Mouse (Mus musculus) liver, postnatal 0 days (tissue): ENCODE data around the gene Smbd1. TPM values are rescaled to one million over a fixed set of nuclear protein-coding genes. Genes with fewer than 3 reads are reported as not detected.

ENCODE experiments used
- ATAC-seq: fragments of 200-750 bp; cut with Nextera tagmentation; 2 replicates; pipeline ENCODE4 v1.8.0; 2017; ENCODE audit warnings: mild to moderate bottlenecking, moderate library complexity
- DNase-seq: peaks from one replicate; pipeline ENCODE4 v3.0.0-alpha.2; 2016
- H3K27ac ChIP-seq: fragments of 300-500 bp; sonication (generic); 2 replicates; pipeline ENCODE4 v1.5.1; 2014; ENCODE audit warnings: antibody characterized with exemption, moderate library complexity, mild to moderate bottlenecking, low read depth
- H3K27me3 ChIP-seq: fragments of 300-500 bp; sonication (generic); 2 replicates; pipeline ENCODE4 v1.6.1; 2014; ENCODE audit warnings: low read length, control low read depth, mixed read lengths; ENCODE audit not compliant: insufficient read depth
- H3K36me3 ChIP-seq: fragments of 300-500 bp; sonication (generic); replicated peaks from 2 replicates; pipeline ENCODE4 v1.6.1; 2014; ENCODE audit warnings: mild to moderate bottlenecking, control low read depth, low read length, moderate library complexity, mixed read lengths; ENCODE audit not compliant: insufficient read depth
- H3K4me1 ChIP-seq: fragments of 300-500 bp; sonication (generic); 2 replicates; pipeline ENCODE4 v1.6.1; 2014; ENCODE audit warnings: antibody characterized with exemption, mild to moderate bottlenecking, control low read depth; ENCODE audit not compliant: insufficient read depth
- H3K4me2 ChIP-seq: fragments of 300-500 bp; sonication (generic); 2 replicates; pipeline ENCODE4 v1.6.1; 2014; ENCODE audit warnings: low read depth, mild to moderate bottlenecking, low read length, moderate library complexity, mixed read lengths
- H3K4me3 ChIP-seq: fragments of 300-500 bp; sonication (generic); 2 replicates; pipeline ENCODE4 v1.5.1; 2014; ENCODE audit warnings: low read depth, low read length
- H3K9ac ChIP-seq: fragments of 300-500 bp; sonication (generic); replicated peaks from 2 replicates; pipeline ENCODE4 v1.6.1; 2014; ENCODE audit warnings: mild to moderate bottlenecking, moderate library complexity
- H3K9me3 ChIP-seq: fragments of 300-500 bp; sonication (generic); 2 replicates; pipeline ENCODE4 v1.6.1; 2016; ENCODE audit warnings: mild to moderate bottlenecking, control low read depth, low read length, mixed read lengths
- CTCF ChIP-seq: sonication (generic); IDR thresholded peaks from 2 replicates; pipeline ENCODE4 v1.5.1; 2016; ENCODE audit warnings: antibody characterized with exemption, low read depth
- EP300 ChIP-seq: IDR thresholded peaks from 2 replicates; pipeline ENCODE4 v1.6.1; 2016; ENCODE audit warnings: antibody characterized with exemption, low read depth, mild to moderate bottlenecking
- WGBS: fragments of 180-500 bp; shearing (Covaris S2); extraction: QIAGEN DNeasy Blood & Tissue Kit; methylation state at CpG from one replicate; pipeline ENCODE4 v1.1.7; 2014; ENCODE audit not compliant: insufficient replicate concordance; 5-methylcytosine and 5-hydroxymethylcytosine counted together
- polyA plus RNA-seq: library from polyadenylated mRNA; unstranded; fragments of >200 nt; fragmentation: Nextera tagmentation; extraction: Ambion mirVana; gene quantifications from 2 replicates; pipeline ENCODE4 v1.2.1, GENCODE M21; 2015

Gene Smbd1
- polyA plus RNA-seq, 1 experiment from 2014 or later = not detected

GRCm38 (mm10) chr16:32849042-32849830 is 39.0 kb upstream of the Smbd1 start:
- H3K9me3 ChIP-seq = no peaks in the 10 kb centered on the region
- peaks cover 26% of the 10 kb centered on the region for H3K36me3 ChIP-seq
- H3K27me3 ChIP-seq = no peaks in the 10 kb centered on the region
- H3K4me3 ChIP-seq = no peak overlapping the region
- no peak overlapping the region for H3K4me2 ChIP-seq
- H3K4me1 ChIP-seq = no peaks in the 10 kb centered on the region
- 83% methylated on average over 11 of the region's 11 CpGs for WGBS
- DNase-seq = no peak
- no peak for ATAC-seq
- H3K27ac ChIP-seq = no peak overlapping the region
- no peak overlapping the region for H3K9ac ChIP-seq
- TF ChIP-seq CTCF (no peak), EP300 (no peak)

- Histone ChIP-seq H3K4me1 (no peaks in the 10 kb centered on the region), H3K36me3 (peaks cover 38% of the 10 kb centered on the region), H3K27me3 (no peaks in the 10 kb centered on the region), H3K9ac (no peak overlapping the region), H3K4me3 (no peak overlapping the region), H3K27ac (no peak overlapping the region), H3K9me3 (no peaks in the 10 kb centered on the region), H3K4me2 (no peak overlapping the region)
- no peak for ATAC-seq
- TF ChIP-seq CTCF = no peak
- WGBS = 89% methylated on average over 11 of the region's 11 CpGs
- no peak for DNase-seq
These were observed 36.8 kb upstream of the Smbd1 start for GRCm38 (mm10) chr16:32847103-32847502.

GRCm38 (mm10) chr16:32831501-32831900 is 21.2 kb upstream of the Smbd1 start:
- 80% methylated on average over 4 of the region's 4 CpGs for WGBS
- Histone ChIP-seq H3K36me3 (peaks cover 21% of the 10 kb centered on the region), H3K9ac (no peak overlapping the region), H3K9me3 (no peaks in the 10 kb centered on the region), H3K4me2 (no peak overlapping the region), H3K4me3 (no peak overlapping the region), H3K27me3 (no peaks in the 10 kb centered on the region), H3K27ac (no peak overlapping the region), H3K4me1 (no peaks in the 10 kb centered on the region)
- ATAC-seq = no peak
- TF ChIP-seq EP300 (no peak), CTCF (no peak)
- DNase-seq = no peak

- no peak overlapping the region for H3K9ac ChIP-seq
- no peak overlapping the region for H3K27ac ChIP-seq
- peaks cover 32% of the 10 kb centered on the region for H3K36me3 ChIP-seq
- 79% methylated on average over 11 of the region's 11 CpGs for WGBS
- H3K9me3 ChIP-seq = no peaks in the 10 kb centered on the region
- no peak overlapping the region for H3K4me2 ChIP-seq
- no peaks in the 10 kb centered on the region for H3K27me3 ChIP-seq
- ATAC-seq = no peak
- DNase-seq = no peak
- no peak overlapping the region for H3K4me3 ChIP-seq
- H3K4me1 ChIP-seq = no peaks in the 10 kb centered on the region
- no peak for TF ChIP-seq CTCF
- no peak for TF ChIP-seq EP300
These were observed 18.8 kb upstream of the Smbd1 start for GRCm38 (mm10) chr16:32829104-32829503.

- TF ChIP-seq EP300 = no peak
- no peak for TF ChIP-seq CTCF
- DNase-seq (no peak), ATAC-seq (no peak)
- Histone ChIP-seq H3K36me3 (peaks cover 37% of the 10 kb centered on the region), H3K9me3 (no peaks in the 10 kb centered on the region), H3K27me3 (no peaks in the 10 kb centered on the region), H3K4me2 (no peak overlapping the region), H3K9ac (no peak overlapping the region), H3K4me1 (0 out of 2 replicates have a peak, but pooled peaks cover 3% of the 10 kb centered on the region), H3K27ac (no peak overlapping the region), H3K4me3 (no peak overlapping the region)
- WGBS = 87% methylated on average over 11 of the region's 11 CpGs
These were observed 16.2 kb upstream of the Smbd1 start for GRCm38 (mm10) chr16:32826521-32826920.

GRCm38 (mm10) chr16:32825380-32825779 is 15.1 kb upstream of the Smbd1 start:
- Histone ChIP-seq H3K36me3 (peaks cover 33% of the 10 kb centered on the region), H3K4me1 (0 out of 2 replicates have a peak, but pooled peaks cover 3% of the 10 kb centered on the region), H3K27me3 (no peaks in the 10 kb centered on the region), H3K4me2 (no peak overlapping the region), H3K4me3 (no peak overlapping the region), H3K9ac (no peak overlapping the region), H3K27ac (no peak overlapping the region), H3K9me3 (no peaks in the 10 kb centered on the region)
- ATAC-seq (no peak), DNase-seq (no peak)
- WGBS = 79% methylated on average over 12 of the region's 12 CpGs
- TF ChIP-seq EP300 (no peak), CTCF (no peak)
